Mouse (Mus musculus) intestine, embryonic 16.5 days (tissue): ENCODE results near the gene Rpa2. TPM values are rescaled to one million over a fixed set of nuclear protein-coding genes. Genes with fewer than 3 reads are reported as not detected.
A peak's percentile ranks its signal among the peaks of the same experiment; 100 is the strongest.
"Not testable (repeated sequence)": the region's sequence is repeated elsewhere in the genome, so short reads cannot be mapped to it uniquely, and the experiment has no call there.

Experiments
- ATAC-seq: fragments of 200-750 bp; cut with Nextera tagmentation; 2 replicates; pipeline ENCODE4 v1.8.0; 2017; ENCODE audit warnings: moderate TSS enrichment, moderate library complexity
- H3K27ac ChIP-seq: fragments of 300-500 bp; sonication (generic); 2 replicates; pipeline ENCODE4 v1.5.1; 2014; ENCODE audit warnings: mild to moderate bottlenecking, low read length
- H3K27me3 ChIP-seq: fragments of 300-500 bp; sonication (generic); replicated peaks from 2 replicates; pipeline ENCODE4 v1.6.1; 2014; ENCODE audit warnings: low read length, control low read depth, mixed read lengths; ENCODE audit not compliant: control insufficient read depth, insufficient read depth
- H3K36me3 ChIP-seq: fragments of 300-500 bp; sonication (generic); 2 replicates; pipeline ENCODE4 v1.6.1; 2014; ENCODE audit warnings: low read length, control low read depth; ENCODE audit not compliant: control insufficient read depth, insufficient read depth
- H3K4me1 ChIP-seq: fragments of 300-500 bp; sonication (generic); 2 replicates; pipeline ENCODE4 v1.6.1; 2014; ENCODE audit warnings: low read length, control low read depth, mixed read lengths; ENCODE audit not compliant: control insufficient read depth, insufficient read depth
- H3K4me2 ChIP-seq: fragments of 300-500 bp; sonication (generic); 2 replicates; pipeline ENCODE4 v1.6.1; 2014; ENCODE audit warnings: low read depth, low read length, control low read depth
- H3K4me3 ChIP-seq: fragments of 300-500 bp; sonication (generic); 2 replicates; pipeline ENCODE4 v1.5.1; 2014; ENCODE audit warnings: mild to moderate bottlenecking, low read length
- H3K9ac ChIP-seq: fragments of 300-500 bp; sonication (generic); 2 replicates; pipeline ENCODE4 v1.6.1; 2014; ENCODE audit warnings: low read depth, low read length
- H3K9me3 ChIP-seq: fragments of 300-500 bp; sonication (generic); 2 replicates; pipeline ENCODE4 v1.6.1; 2016; ENCODE audit warnings: low read length, control low read depth; ENCODE audit not compliant: control insufficient read depth
- WGBS: fragments of 180-500 bp; shearing (Covaris S2); extraction: QIAGEN DNeasy Blood & Tissue Kit; methylation state at CpG from one replicate; pipeline ENCODE4 v1.1.7; 2014; 5-methylcytosine and 5-hydroxymethylcytosine counted together
- polyA plus RNA-seq: library from polyadenylated mRNA; unstranded; fragments of >200 nt; fragmentation: Nextera tagmentation; extraction: Ambion mirVana; gene quantifications from 2 replicates; pipeline ENCODE4 v1.2.1, GENCODE M21; 2015

Rpa2 gene
- polyA plus RNA-seq, 1 experiment from 2014 or later: 76.0 TPM

- H3K4me1 ChIP-seq: no peaks in the 10 kb centered on the region
- no peaks in the 10 kb centered on the region for H3K27me3 ChIP-seq
- 80% methylated on average over 2 of the region's 2 CpGs for WGBS
- H3K9ac ChIP-seq: no peak overlapping the region
- no peak overlapping the region for H3K4me2 ChIP-seq
- H3K9me3 ChIP-seq: no peaks in the 10 kb centered on the region
- H3K36me3 ChIP-seq: peaks cover 2% of the 10 kb centered on the region; the same call in 1 of the 2 replicates
- no peak overlapping the region for H3K4me3 ChIP-seq
- H3K27ac ChIP-seq: no peak overlapping the region
- ATAC-seq: no peak
Observed at GRCm38 (mm10) chr4:132783732-132784131, 15.6 kb downstream of the Rpa2 start.

GRCm38 (mm10) chr4:132785228-132785627 lies 17.1 kb downstream of the Rpa2 start:
- Histone ChIP-seq H3K27ac (no peak overlapping the region), H3K9me3 (no peaks in the 10 kb centered on the region), H3K4me3 (no peak overlapping the region), H3K36me3 (no peaks in the 10 kb centered on the region), H3K27me3 (no peaks in the 10 kb centered on the region), H3K9ac (no peak overlapping the region), H3K4me2 (no peak overlapping the region), H3K4me1 (no peaks in the 10 kb centered on the region)
- 92% methylated on average over 13 of the region's 13 CpGs for WGBS
- no peak for ATAC-seq

DNA sequence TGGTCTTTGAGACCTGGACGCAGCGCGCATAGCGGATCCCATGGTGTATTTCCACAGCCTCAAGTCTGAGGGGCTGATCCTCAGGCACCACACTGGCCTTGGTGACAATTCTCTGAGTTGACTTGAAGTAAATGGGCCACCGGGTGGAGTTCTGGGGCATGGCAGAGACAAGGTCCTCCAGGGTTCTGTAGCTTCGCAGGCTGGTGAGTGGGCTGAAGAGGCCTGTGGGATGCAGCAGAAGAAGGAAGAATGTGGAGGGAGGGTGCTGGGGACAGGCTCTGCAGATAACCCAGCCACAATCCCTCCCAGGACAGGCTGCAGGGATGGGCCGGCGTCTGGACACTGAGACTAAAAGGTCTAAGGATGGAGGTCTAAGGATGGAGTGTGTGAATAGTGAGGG lies 21.6 kb downstream of the Rpa2 start:
- Histone ChIP-seq H3K4me2 (no peak overlapping the region), H3K27me3 (peaks cover 2% of the 10 kb centered on the region; the same call in 1 of the 2 replicates), H3K36me3 (no peaks in the 10 kb centered on the region), H3K9ac (no peak overlapping the region), H3K4me3 (no peak overlapping the region), H3K4me1 (no peaks in the 10 kb centered on the region), H3K27ac (no peak overlapping the region), H3K9me3 (no peaks in the 10 kb centered on the region)
- 84% methylated on average over 8 of the region's 8 CpGs for WGBS
- ATAC-seq: no peak

DNA sequence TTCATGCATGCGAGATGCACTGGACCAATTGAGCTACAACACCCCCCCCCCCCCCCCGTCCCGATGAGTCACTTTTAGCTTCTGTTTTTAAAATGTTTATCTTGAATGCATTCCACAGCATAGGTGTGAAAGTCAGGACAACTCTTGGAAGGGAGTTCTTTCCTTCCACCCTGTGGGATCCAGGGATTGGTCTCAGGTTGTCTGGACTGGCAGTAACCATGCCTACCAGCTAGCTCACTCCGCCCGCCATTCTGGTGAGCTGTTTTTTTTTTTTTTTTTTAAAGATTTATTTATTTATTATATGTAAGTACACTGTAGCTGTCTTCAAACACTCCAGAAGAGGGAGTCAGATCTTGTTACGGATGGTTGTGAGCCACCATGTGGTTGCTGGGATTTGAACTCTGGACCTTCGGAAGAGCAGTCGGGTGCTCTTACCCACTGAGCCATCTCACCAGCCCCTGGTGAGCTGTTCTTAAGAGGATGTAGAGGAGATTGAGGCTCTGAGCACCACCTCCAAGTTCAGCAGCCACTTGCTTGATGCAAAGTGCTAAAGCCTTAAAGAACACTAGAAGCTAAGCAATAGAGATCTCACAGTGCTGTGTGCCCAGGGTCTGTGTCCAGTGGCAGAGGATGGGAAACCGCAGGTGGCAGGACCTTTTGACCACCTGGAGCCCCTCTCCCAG lies 25.3 kb downstream of the Rpa2 start:
- not testable (repeated sequence) for H3K4me2 ChIP-seq, H3K4me3 ChIP-seq
- 80% methylated on average over 8 of the region's 9 CpGs for WGBS

DNA sequence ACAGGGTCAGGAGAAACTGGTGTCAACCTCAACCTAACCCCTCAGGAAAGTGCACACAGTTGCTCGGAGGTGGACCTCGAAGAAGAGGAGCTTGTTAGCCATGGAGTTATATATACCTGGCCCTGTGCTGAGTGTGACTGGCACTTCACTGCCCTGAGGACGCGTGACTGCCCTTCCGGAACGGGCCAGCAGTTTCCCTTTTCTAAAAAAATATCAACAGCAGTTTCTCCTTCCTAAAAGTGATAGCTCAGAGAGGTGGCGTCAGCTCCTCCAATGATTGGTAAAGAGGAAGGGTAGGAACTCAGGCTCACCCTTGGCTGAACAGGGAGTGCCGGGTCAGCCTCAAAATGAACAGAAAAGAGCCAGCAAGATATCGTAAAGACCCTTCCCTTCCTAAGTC lies 25.9 kb downstream of the Rpa2 start:
- Histone ChIP-seq H3K4me3 (no peak overlapping the region), H3K4me1 (peaks cover 4% of the 10 kb centered on the region; the same call in 1 of the 2 replicates), H3K4me2 (no peak overlapping the region), H3K9me3 (no peaks in the 10 kb centered on the region), H3K27me3 (peaks cover 9% of the 10 kb centered on the region), H3K9ac (no peak overlapping the region), H3K27ac (no peak overlapping the region), H3K36me3 (no peaks in the 10 kb centered on the region)
- ATAC-seq: no peak
- 71% methylated on average over 9 of the region's 9 CpGs for WGBS

More for the DNA sequence above, 25.3 kb downstream of the Rpa2 start:
- H3K4me1 ChIP-seq, H3K27ac ChIP-seq, H3K9me3 ChIP-seq, H3K27me3 ChIP-seq, H3K36me3 ChIP-seq, ATAC-seq, H3K9ac ChIP-seq: not testable (repeated sequence)

DNA sequence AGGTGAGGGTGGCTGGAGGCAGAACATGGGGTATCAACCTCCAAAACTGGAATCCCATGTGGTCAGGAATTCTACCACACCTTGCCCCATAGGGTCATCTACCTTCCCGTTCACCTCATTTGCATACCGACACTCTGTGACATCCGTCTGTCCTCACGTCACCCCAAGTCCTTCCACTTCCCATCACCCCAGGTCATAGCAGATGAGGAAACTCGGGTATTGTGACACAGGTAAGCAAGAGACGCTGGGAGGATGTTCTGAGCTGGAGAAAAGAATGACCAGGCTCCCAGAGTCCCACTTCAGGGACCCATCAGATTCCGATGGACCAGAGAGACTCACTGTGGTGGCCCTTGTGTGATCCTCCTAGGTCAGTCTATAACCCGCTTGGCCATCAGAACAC lies 26.6 kb downstream of the Rpa2 start:
- Histone ChIP-seq H3K4me1 (peaks cover 4% of the 10 kb centered on the region; the same call in 1 of the 2 replicates), H3K4me3 (no peak overlapping the region), H3K36me3 (no peaks in the 10 kb centered on the region), H3K9ac (no peak overlapping the region), H3K9me3 (no peaks in the 10 kb centered on the region), H3K27ac (no peak overlapping the region), H3K4me2 (no peak overlapping the region), H3K27me3 (peaks cover 9% of the 10 kb centered on the region)
- no peak; the same call in 1 of the 2 replicates for ATAC-seq
- 69% methylated on average over 8 of the region's 8 CpGs for WGBS

DNA sequence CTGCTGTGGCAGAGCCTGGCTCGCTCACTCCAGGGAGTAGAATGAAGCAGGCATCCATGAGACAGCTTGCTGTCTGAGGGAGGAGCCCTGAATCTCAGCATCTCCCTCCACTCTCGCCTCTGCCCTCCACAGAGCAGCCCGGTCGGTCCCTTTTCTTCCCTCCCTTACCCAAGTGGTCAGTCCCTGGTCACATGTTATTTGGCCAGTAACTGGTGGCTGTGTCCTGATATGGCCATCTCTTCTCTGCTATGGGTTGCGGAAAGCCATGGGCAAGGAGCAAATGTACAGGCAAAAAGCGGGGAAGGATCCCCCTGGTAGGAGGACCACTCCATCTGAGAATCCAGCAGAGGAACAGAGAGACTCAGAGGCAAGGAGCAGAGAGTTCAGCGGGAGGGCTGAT lies 27.0 kb downstream of the Rpa2 start:
- Histone ChIP-seq H3K4me2 (no peak overlapping the region), H3K36me3 (no peaks in the 10 kb centered on the region), H3K27ac (no peak overlapping the region), H3K27me3 (peaks cover 9% of the 10 kb centered on the region), H3K9ac (no peak overlapping the region), H3K4me3 (no peak overlapping the region), H3K4me1 (peaks cover 4% of the 10 kb centered on the region; the same call in 1 of the 2 replicates), H3K9me3 (no peaks in the 10 kb centered on the region)
- WGBS: 57% methylated on average over 7 of the region's 7 CpGs
- no peak for ATAC-seq

GRCm38 (mm10) chr4:132796196-132796886 lies 28.2 kb downstream of the Rpa2 start, which contains the start of gene Themis2:
Gene Themis2 (minus strand): TSS chr4:132796387.
- peak within 1 kb of the TSS; percentile 90 for H3K4me2 ChIP-seq
- no peaks in the 10 kb centered on the region for H3K36me3 ChIP-seq
- H3K9ac ChIP-seq: peak within 1 kb of the TSS; percentile 68
- ATAC-seq: peak; percentile 77
- no peak within 1 kb of the TSS; the same call in 1 of the 2 replicates for H3K27ac ChIP-seq
- 1% methylated on average over 21 of the region's 21 CpGs for WGBS
- H3K9me3 ChIP-seq: no peaks in the 10 kb centered on the region
- H3K27me3 ChIP-seq: peaks cover 9% of the 10 kb centered on the region
- H3K4me1 ChIP-seq: peaks cover 4% of the 10 kb centered on the region; the same call in 1 of the 2 replicates
- peak within 1 kb of the TSS; percentile 47 for H3K4me3 ChIP-seq

DNA sequence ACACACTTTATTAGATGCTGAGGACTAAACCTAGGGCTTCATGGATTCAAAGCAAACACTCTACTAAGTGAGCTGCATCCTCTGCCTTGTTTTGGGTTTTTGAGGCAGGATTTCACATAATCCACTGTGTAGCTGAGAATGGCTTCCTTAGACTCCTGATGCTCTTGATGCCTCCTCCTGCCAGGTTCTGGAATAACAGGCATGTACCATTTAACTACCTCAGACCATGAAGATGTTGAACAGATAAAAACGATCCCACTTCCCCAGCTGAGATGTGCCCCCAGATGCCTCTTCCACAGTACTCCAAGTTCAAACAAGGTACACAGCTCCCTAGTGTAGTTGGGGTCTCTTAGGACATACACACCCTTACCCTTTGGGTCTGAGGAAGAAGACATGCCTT lies 29.3 kb downstream of the Rpa2 start:
- Histone ChIP-seq H3K9ac (no peak overlapping the region), H3K36me3 (no peaks in the 10 kb centered on the region), H3K4me3 (no peak overlapping the region), H3K4me2 (no peak overlapping the region), H3K9me3 (no peaks in the 10 kb centered on the region), H3K27me3 (peaks cover 9% of the 10 kb centered on the region), H3K4me1 (peaks cover 4% of the 10 kb centered on the region; the same call in 1 of the 2 replicates), H3K27ac (no peak overlapping the region)
- ATAC-seq: no peak
- WGBS: 79% methylated on average over 1 of the region's 1 CpGs
